Mouse (Mus musculus): ENCODE measurements at regions not wholly inside any gene's neighbourhood (a gene's known extent, or its start where the extent isn't known, plus 50 kb on each side); places are given as distances from the start of the nearest gene placed in this dataset. TPM values are rescaled to one million over a fixed set of nuclear protein-coding genes. Genes with fewer than 3 reads are reported as not detected.

DNA sequence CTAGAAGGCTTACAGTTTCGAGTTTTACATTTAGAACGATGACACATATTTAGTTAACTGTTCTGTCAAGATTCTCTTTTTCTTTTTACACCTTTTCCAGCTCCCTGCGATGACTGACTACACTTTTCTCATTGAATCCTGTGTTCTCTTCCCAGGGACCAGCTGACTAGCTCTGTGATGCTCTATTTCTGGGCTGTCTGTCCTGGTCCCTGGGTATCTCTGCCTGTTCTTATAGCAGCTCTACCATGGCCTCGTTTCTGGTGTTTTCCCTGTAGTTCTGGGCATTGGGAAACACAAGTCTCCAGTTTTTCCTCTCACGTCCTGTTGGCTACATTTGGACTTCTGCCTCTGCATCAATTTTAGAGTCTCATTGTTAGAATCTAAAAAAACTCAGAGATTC lies 106.5 kb upstream of the Fam19a5 start:
- DNase-seq (ENCODE audit: low spot score in 2 of 2) = no peak

DNA sequence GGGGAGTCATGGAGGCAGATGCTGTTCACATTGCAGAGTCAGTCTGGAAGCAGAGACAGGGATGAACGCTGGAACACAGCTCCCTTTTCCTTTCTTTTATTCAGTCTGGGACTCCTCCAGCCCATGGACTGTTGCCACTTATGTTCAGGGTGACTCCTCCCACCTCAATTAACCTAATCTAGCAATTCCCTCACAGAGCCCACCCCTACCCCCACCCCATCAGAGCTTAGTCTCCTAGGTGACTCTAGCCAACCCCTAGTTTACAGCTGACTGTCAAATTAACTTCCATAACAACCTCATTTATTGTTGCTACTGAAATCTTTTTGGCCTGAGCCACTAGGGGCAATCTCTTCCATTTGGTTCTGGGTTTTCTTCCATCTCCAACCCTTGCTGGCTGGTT lies 85.2 kb upstream of the Fam19a5 start:
- DNase-seq (ENCODE audit: low spot score in 2 of 2) = no peak

- DNase-seq (ENCODE audit: low spot score in 2 of 2) = no peak
Measured at GRCm38 (mm10) chr15:87476247-87476646, 67.9 kb upstream of the Fam19a5 start.

DNA sequence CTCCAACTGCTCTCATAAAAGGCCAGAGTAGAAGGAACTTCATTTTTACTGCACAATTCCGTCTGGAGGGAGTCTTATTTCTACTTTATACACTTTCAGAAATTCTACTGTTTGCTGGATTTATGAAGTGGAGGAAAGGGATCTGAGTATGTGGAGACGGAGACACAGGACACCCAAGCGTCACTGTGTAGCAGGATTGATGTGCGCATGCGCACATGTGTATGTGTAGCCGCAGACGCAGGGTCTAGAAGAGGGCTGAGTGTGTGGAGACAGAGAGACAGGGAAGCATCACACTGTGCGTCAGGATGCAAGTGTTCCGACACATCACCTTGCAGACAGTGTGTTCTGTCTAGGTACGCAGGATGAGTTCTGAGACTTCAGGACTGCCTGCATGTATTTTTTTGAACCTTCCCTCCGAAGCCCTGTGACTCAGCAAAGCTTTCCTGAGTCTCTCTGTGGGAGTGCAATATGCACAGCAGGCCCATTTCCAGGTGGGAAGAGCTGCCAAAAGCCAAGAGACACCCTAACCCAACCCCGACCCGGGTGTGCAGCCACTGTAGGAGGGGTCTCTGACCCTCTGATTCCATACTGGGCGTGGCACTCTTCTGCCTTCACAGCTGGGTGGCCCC lies 67.1 kb upstream of the Fam19a5 start:
- DNase-seq (ENCODE audit: low spot score in 2 of 2) = no peak

DNA sequence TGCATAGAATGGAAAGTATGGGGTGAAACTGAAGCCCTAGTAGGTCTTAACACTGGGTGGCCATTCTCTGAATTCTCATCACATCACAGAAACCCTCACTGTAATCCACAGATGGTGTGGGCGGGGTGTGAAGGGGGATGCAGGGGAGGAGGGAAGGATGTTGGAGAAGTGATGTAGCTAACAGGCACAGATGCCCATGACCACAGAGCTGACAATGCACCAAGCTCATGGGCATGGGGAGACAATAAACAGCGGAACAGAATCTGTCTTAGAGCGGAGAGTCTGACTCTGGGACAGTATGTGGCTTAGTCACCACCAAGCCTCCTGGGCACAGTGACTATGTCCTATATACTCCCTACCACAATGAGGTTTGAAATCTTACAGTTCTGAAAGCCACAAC lies 63.3 kb upstream of the Fam19a5 start:
- DNase-seq (ENCODE audit: low spot score in 2 of 2) = no peak

Small RNA genes lying in the stretch of these regions (microRNA-seq; reads per million reads assigned to microRNA genes)
- gene Gm23416 = not detected

Measured in adrenal gland, postnatal 4 days (tissue).